Mouse (Mus musculus) stomach, postnatal 0 days (tissue): ENCODE results near the gene Kcnip4. TPM values are rescaled to one million over a fixed set of nuclear protein-coding genes. Genes with fewer than 3 reads are reported as not detected.

Source experiments
- ATAC-seq: fragments of 200-750 bp; cut with Nextera tagmentation; 2 replicates; pipeline ENCODE4 v1.8.0; 2017; ENCODE audit not compliant: low FRiP score, low TSS enrichment
- DNase-seq: peaks from one replicate; pipeline ENCODE4 v3.0.0-alpha.2; 2016; ENCODE audit warnings: low spot score
- H3K27ac ChIP-seq: fragments of 300-500 bp; sonication (generic); replicated peaks from 2 replicates; pipeline ENCODE4 v1.5.1; 2014; ENCODE audit warnings: mild to moderate bottlenecking, control low read depth
- H3K27me3 ChIP-seq: fragments of 300-500 bp; sonication (generic); 2 replicates; pipeline ENCODE4 v1.6.1; 2014; ENCODE audit warnings: low read length; ENCODE audit not compliant: control insufficient read depth, insufficient read depth
- H3K36me3 ChIP-seq: fragments of 300-500 bp; sonication (generic); 2 replicates; pipeline ENCODE4 v1.6.1; 2014; ENCODE audit warnings: low read length, mixed read lengths; ENCODE audit not compliant: control insufficient read depth, insufficient read depth
- H3K4me1 ChIP-seq: fragments of 300-500 bp; sonication (generic); replicated peaks from 2 replicates; pipeline ENCODE4 v1.6.1; 2014; ENCODE audit warnings: antibody characterized with exemption; ENCODE audit not compliant: control insufficient read depth, insufficient read depth
- H3K4me2 ChIP-seq: fragments of 300-500 bp; sonication (generic); replicated peaks from 2 replicates; pipeline ENCODE4 v1.6.1; 2014; ENCODE audit warnings: low read depth, mild to moderate bottlenecking, control low read depth, moderate library complexity
- H3K4me3 ChIP-seq: fragments of 300-500 bp; sonication (generic); 2 replicates; pipeline ENCODE4 v1.5.1; 2014; ENCODE audit warnings: low read depth, low read length, control low read depth
- H3K9ac ChIP-seq: fragments of 300-500 bp; sonication (generic); 2 replicates; pipeline ENCODE4 v1.6.1; 2014; ENCODE audit warnings: mild to moderate bottlenecking, low read length, control low read depth, mixed read lengths
- H3K9me3 ChIP-seq: fragments of 300-500 bp; sonication (generic); 2 replicates; pipeline ENCODE4 v1.6.1; 2016; ENCODE audit warnings: low read length; ENCODE audit not compliant: control insufficient read depth
- CTCF ChIP-seq: IDR thresholded peaks from 2 replicates; pipeline ENCODE4 v1.5.1; 2016; ENCODE audit warnings: antibody characterized with exemption, low read depth, mild to moderate bottlenecking, moderate library complexity
- EP300 ChIP-seq: optimal IDR thresholded peaks from 2 replicates; pipeline ENCODE3; 2016; ENCODE audit warnings: antibody characterized with exemption
- WGBS: fragments of 180-500 bp; shearing (Covaris S2); extraction: QIAGEN DNeasy Blood & Tissue Kit; methylation state at CpG from one replicate; pipeline ENCODE4 v1.1.7; 2014; 5-methylcytosine and 5-hydroxymethylcytosine counted together
- polyA plus RNA-seq: library from polyadenylated mRNA; unstranded; fragments of >200 nt; fragmentation: Nextera tagmentation; extraction: Ambion mirVana; gene quantifications from 2 replicates; pipeline ENCODE4 v1.2.1, GENCODE M21; 2015

Kcnip4 gene
- polyA plus RNA-seq, 1 experiment from 2014 or later: 1.3 TPM

GRCm38 (mm10) chr5:49350126-49350909, 174.4 kb downstream of the Kcnip4 start:
- DNase-seq (peak; percentile 20), ATAC-seq (no peak)
- no peak overlapping the region for H3K27ac ChIP-seq
- H3K9me3 ChIP-seq: no peaks in the 10 kb centered on the region
- H3K4me3 ChIP-seq: no peak overlapping the region
- H3K9ac ChIP-seq: no peak overlapping the region
- no peaks in the 10 kb centered on the region for H3K36me3 ChIP-seq
- WGBS: 24% methylated on average over 4 of the region's 4 CpGs
- H3K27me3 ChIP-seq: no peaks in the 10 kb centered on the region
- H3K4me1 ChIP-seq: no peaks in the 10 kb centered on the region
- H3K4me2 ChIP-seq: no peak overlapping the region
- TF ChIP-seq EP300 (no peak), CTCF (peak; percentile 91)

DNA sequence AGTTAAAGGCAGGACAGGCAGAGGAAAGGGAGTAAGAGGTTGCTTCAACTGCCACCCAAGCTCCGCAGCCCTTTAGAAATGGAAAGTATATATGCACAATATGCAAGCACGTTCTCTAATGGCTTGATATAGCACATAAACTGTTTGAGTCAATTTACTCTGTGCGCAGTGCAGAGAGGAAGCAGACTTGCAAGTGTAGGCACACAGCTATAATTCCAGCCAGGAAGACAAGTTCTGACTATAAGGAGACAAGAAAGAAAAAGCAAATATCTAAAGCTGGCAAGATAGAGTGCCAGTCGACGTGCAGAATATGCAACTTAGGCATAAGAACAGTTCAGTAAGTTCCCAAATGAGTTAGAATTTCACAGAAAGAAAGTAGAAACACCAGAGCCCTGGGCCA, 175.2 kb downstream of the Kcnip4 start:
- Histone ChIP-seq H3K9ac (no peak overlapping the region), H3K27ac (no peak overlapping the region), H3K4me2 (no peak overlapping the region), H3K9me3 (no peaks in the 10 kb centered on the region), H3K36me3 (no peaks in the 10 kb centered on the region), H3K4me3 (no peak overlapping the region), H3K4me1 (no peaks in the 10 kb centered on the region), H3K27me3 (no peaks in the 10 kb centered on the region)
- ATAC-seq: no peak
- TF ChIP-seq CTCF (no peak), EP300 (no peak)
- WGBS: 55% methylated on average over 5 of the region's 5 CpGs
- no peak for DNase-seq

- Histone ChIP-seq H3K9ac (no peak overlapping the region), H3K36me3 (no peaks in the 10 kb centered on the region), H3K27ac (no peak overlapping the region), H3K4me2 (no peak overlapping the region), H3K4me3 (no peak overlapping the region), H3K27me3 (no peaks in the 10 kb centered on the region), H3K4me1 (no peaks in the 10 kb centered on the region), H3K9me3 (no peaks in the 10 kb centered on the region)
- DNase-seq: no peak
- WGBS: 76% methylated on average over 5 of the region's 5 CpGs
- ATAC-seq: no peak
- TF ChIP-seq CTCF: no peak
- TF ChIP-seq EP300: no peak
These were observed 176.2 kb downstream of the Kcnip4 start for GRCm38 (mm10) chr5:49348511-49348910.

GRCm38 (mm10) chr5:49344606-49345005, 180.1 kb downstream of the Kcnip4 start:
- no peak overlapping the region for H3K9ac ChIP-seq
- no peak for DNase-seq
- no peaks in the 10 kb centered on the region for H3K27me3 ChIP-seq
- WGBS: 56% methylated on average over 1 of the region's 1 CpGs
- no peak overlapping the region for H3K27ac ChIP-seq
- TF ChIP-seq CTCF (no peak), EP300 (no peak)
- ATAC-seq: no peak
- H3K4me2 ChIP-seq: no peak overlapping the region
- no peak overlapping the region for H3K4me3 ChIP-seq
- no peaks in the 10 kb centered on the region for H3K9me3 ChIP-seq
- H3K4me1 ChIP-seq: no peaks in the 10 kb centered on the region
- no peaks in the 10 kb centered on the region for H3K36me3 ChIP-seq

DNA sequence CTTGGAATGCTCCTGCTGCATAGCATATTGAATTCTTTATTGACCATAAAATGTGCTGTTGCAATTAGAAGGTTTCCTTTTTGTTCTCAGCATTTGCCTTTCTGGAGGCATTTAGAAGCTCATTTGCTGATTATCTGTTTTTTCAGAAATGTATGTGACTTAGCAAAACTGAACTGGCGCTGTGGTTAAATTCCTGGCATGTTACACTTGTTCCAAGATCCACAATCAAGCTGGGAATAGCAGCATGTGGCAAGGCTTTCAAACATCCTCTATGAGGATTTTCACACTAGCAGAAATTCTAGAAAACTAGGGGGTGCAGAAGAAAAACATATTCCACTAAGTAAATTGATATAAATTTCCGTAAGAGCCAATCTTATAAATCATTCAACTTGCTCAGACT, 187.5 kb downstream of the Kcnip4 start:
- no peak for ATAC-seq
- H3K4me1 ChIP-seq: no peaks in the 10 kb centered on the region
- no peak for DNase-seq
- H3K27ac ChIP-seq: no peak overlapping the region
- H3K4me3 ChIP-seq: no peak overlapping the region
- no peaks in the 10 kb centered on the region for H3K36me3 ChIP-seq
- TF ChIP-seq CTCF (no peak), EP300 (no peak)
- H3K9me3 ChIP-seq: no peaks in the 10 kb centered on the region
- WGBS: 56% methylated on average over 2 of the region's 2 CpGs
- H3K9ac ChIP-seq: no peak overlapping the region
- no peak overlapping the region for H3K4me2 ChIP-seq
- no peaks in the 10 kb centered on the region for H3K27me3 ChIP-seq

- TF ChIP-seq CTCF: no peak
- TF ChIP-seq EP300: no peak
- no peak for DNase-seq
- H3K36me3 ChIP-seq: no peaks in the 10 kb centered on the region
- 79% methylated on average over 2 of the region's 2 CpGs for WGBS
- ATAC-seq: no peak
- H3K4me1 ChIP-seq: no peaks in the 10 kb centered on the region
- H3K4me3 ChIP-seq: no peak overlapping the region
- no peaks in the 10 kb centered on the region for H3K27me3 ChIP-seq
- no peak overlapping the region for H3K27ac ChIP-seq
- H3K9ac ChIP-seq: no peak overlapping the region
- no peak overlapping the region for H3K4me2 ChIP-seq
- H3K9me3 ChIP-seq: no peaks in the 10 kb centered on the region
These were observed 191.6 kb downstream of the Kcnip4 start for GRCm38 (mm10) chr5:49333063-49333462.
